In the genomic region with DNA sequence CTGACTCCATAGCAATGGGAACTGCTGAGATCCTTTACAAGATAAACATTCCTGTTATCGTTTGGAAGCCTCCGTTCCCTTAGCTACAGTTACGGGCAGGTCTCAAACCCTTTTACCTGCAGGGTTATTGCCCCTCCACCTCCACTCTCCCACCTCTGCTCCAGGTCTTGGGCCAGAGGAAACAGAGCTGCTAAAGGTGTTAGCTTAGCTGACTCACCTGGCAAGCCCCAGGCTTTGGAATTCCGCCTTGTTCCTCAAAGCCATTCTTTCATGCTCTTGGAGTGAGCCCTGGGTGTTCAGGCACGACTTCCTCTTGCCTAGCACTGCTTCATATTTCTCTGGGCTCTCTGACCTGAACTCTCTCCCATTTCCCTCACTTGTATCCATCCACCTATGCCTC, we compare ENCODE assay signal across 24 mouse cellular contexts.
A peak's percentile ranks its signal among the peaks of the same experiment; 100 is the strongest.
DNase-seq lines count a peak whose midpoint lies in the region; ATAC-seq and TF ChIP-seq lines count a peak whose summit lies in the region.
"Had no signal": no experiment of that assay in that cellular context is flagged by ENCODE, and none has a peak within 500 bp of the region (broad histone marks: within the 10 kb centered on the region; RNA-seq: fewer than 3 reads in every experiment).

No protein-coding gene starts in this region.

- H3K4me1 ChIP-seq in liver, postnatal 0 days (ENCODE audit: insufficient read depth), result no peaks in the 10 kb centered on the region
- no peaks in the 10 kb centered on the region for H3K4me1 ChIP-seq in liver, embryonic 12.5 days
- H3K4me1 ChIP-seq in lung, embryonic 15.5 days, result 0 out of 2 replicates have a peak, but pooled peaks cover 5% of the 10 kb centered on the region
- H3K4me1 ChIP-seq in hindbrain, embryonic 13.5 days (replicated peaks), result peaks cover 6% of the 10 kb centered on the region; the same call in 1 of the 2 replicates
- H3K4me1 ChIP-seq: hindbrain, embryonic 15.5 days; limb, embryonic 15.5 days; liver, embryonic 15.5 days; megakaryocyte, embryonic 14.5 days had no signal

- H3K4me3 ChIP-seq in liver, postnatal 0 days (ENCODE audit: low read depth, low read length), result no peak overlapping the region
- H3K4me3 ChIP-seq in liver, embryonic 12.5 days, result no peak overlapping the region
- H3K4me3 ChIP-seq in lung, embryonic 15.5 days, result no peak overlapping the region
- H3K4me3 ChIP-seq in hindbrain, embryonic 13.5 days, result no peak overlapping the region
- H3K4me3 ChIP-seq: hindbrain, embryonic 15.5 days; left cerebral cortex, adult 2 months; limb, embryonic 15.5 days; liver, embryonic 15.5 days; megakaryocyte, embryonic 14.5 days; neural tube, embryonic 13.5 days had no signal

- H3K9me3 ChIP-seq in liver, postnatal 0 days (ENCODE audit: low read length), result no peaks in the 10 kb centered on the region
- no peaks in the 10 kb centered on the region for H3K9me3 ChIP-seq in liver, embryonic 12.5 days (replicated peaks)
- H3K9me3 ChIP-seq in lung, embryonic 15.5 days, result no peaks in the 10 kb centered on the region
- H3K9me3 ChIP-seq in hindbrain, embryonic 13.5 days, result no peaks in the 10 kb centered on the region
- H3K9me3 ChIP-seq: hindbrain, embryonic 15.5 days; limb, embryonic 15.5 days; liver, embryonic 15.5 days; megakaryocyte, embryonic 14.5 days; neural tube, embryonic 13.5 days had no signal

- WGBS in liver, postnatal 0 days (ENCODE audit: insufficient replicate concordance), result 53% methylated on average over 5 of the region's 5 CpGs
- 66% methylated on average over 5 of the region's 5 CpGs for WGBS in liver, embryonic 12.5 days (ENCODE audit: insufficient replicate concordance)
- WGBS in lung, embryonic 15.5 days, result 74% methylated on average over 5 of the region's 5 CpGs
- WGBS in hindbrain, embryonic 13.5 days, result 86% methylated on average over 5 of the region's 5 CpGs

- no peak overlapping the region for H3K27ac ChIP-seq in liver, postnatal 0 days (ENCODE audit: low read depth)
- H3K27ac ChIP-seq in liver, embryonic 12.5 days, result no peak overlapping the region
- peak overlapping the region; percentile 66 for H3K27ac ChIP-seq in lung, embryonic 15.5 days
- no peak overlapping the region for H3K27ac ChIP-seq in hindbrain, embryonic 13.5 days
- H3K27ac ChIP-seq: hindbrain, embryonic 15.5 days; left cerebral cortex, adult 2 months; limb, embryonic 15.5 days; liver, embryonic 15.5 days; neural tube, embryonic 13.5 days had no signal

- H3K4me2 ChIP-seq in liver, postnatal 0 days (ENCODE audit: low read depth, low read length), result no peak overlapping the region
- H3K4me2 ChIP-seq in liver, embryonic 12.5 days, result no peak overlapping the region
- H3K4me2 ChIP-seq in lung, embryonic 15.5 days, result no peak overlapping the region
- no peak overlapping the region for H3K4me2 ChIP-seq in hindbrain, embryonic 13.5 days
- H3K4me2 ChIP-seq: hindbrain, embryonic 15.5 days; limb, embryonic 15.5 days; liver, embryonic 15.5 days; neural tube, embryonic 13.5 days had no signal

- TF ChIP-seq CTCF in liver, postnatal 0 days (IDR thresholded peaks at IDR 0.05; ENCODE audit: low read depth), result no peak

- DNase-seq in liver, postnatal 0 days, result no peak
- DNase-seq in lung, postnatal 36 days, result peak; percentile 56
- DNase-seq in gastrocnemius, postnatal 4 days (ENCODE audit: low spot score in 2 of 2), result no peak
- DNase-seq in neural tube, embryonic 10.5 days (ENCODE audit: extremely low spot score, low spot score), result no peak
- DNase-seq: adrenal gland, postnatal 25 days; cerebellum, postnatal 10 days; forebrain, postnatal 0 days; gastrocnemius, postnatal 25 days; heart, postnatal 4 days; layer of hippocampus, adult 9-11 months; left cerebral cortex, postnatal 4 days; midbrain, embryonic 14.5 days; retina, postnatal 1 day; right cerebral cortex, postnatal 25 days had no signal

- no peaks in the 10 kb centered on the region for H3K36me3 ChIP-seq in liver, postnatal 0 days (replicated peaks; ENCODE audit: insufficient read depth, low read length)
- H3K36me3 ChIP-seq in liver, embryonic 12.5 days, result no peaks in the 10 kb centered on the region
- no peaks in the 10 kb centered on the region for H3K36me3 ChIP-seq in lung, embryonic 15.5 days
- H3K36me3 ChIP-seq in hindbrain, embryonic 13.5 days, result no peaks in the 10 kb centered on the region
- H3K36me3 ChIP-seq: hindbrain, embryonic 15.5 days; limb, embryonic 15.5 days; liver, embryonic 15.5 days; neural tube, embryonic 13.5 days had no signal

- TF ChIP-seq EP300 in liver, postnatal 0 days (IDR thresholded peaks at IDR 0.05; ENCODE audit: low read depth), result no peak

- 0 out of 2 replicates have a peak, but pooled peaks have one; percentile 43 for ATAC-seq in liver, postnatal 0 days
- no peak for ATAC-seq in liver, embryonic 12.5 days
- peak; percentile 70 for ATAC-seq in lung, embryonic 15.5 days (ENCODE audit: borderline replicate concordance, extremely low read depth, low FRiP score, low TSS enrichment)
- no peak for ATAC-seq in hindbrain, embryonic 13.5 days (ENCODE audit: low FRiP score)
- ATAC-seq: CD4-positive, CD25-positive, alpha-beta regulatory T cell, adult 4 months; forebrain, postnatal 0 days had no signal

- H3K27me3 ChIP-seq in liver, postnatal 0 days (ENCODE audit: insufficient read depth, low read length), result no peaks in the 10 kb centered on the region
- no peaks in the 10 kb centered on the region for H3K27me3 ChIP-seq in liver, embryonic 12.5 days (replicated peaks)
- no peaks in the 10 kb centered on the region for H3K27me3 ChIP-seq in lung, embryonic 15.5 days
- peaks cover 10% of the 10 kb centered on the region; the same call in 1 of the 2 replicates for H3K27me3 ChIP-seq in hindbrain, embryonic 13.5 days
- H3K27me3 ChIP-seq: hindbrain, embryonic 15.5 days; limb, embryonic 15.5 days; liver, embryonic 15.5 days; neural tube, embryonic 13.5 days had no signal

- no peak overlapping the region for H3K9ac ChIP-seq in liver, postnatal 0 days (replicated peaks)
- H3K9ac ChIP-seq in liver, embryonic 12.5 days, result no peak overlapping the region
- H3K9ac ChIP-seq in lung, embryonic 15.5 days, result no peak overlapping the region
- H3K9ac ChIP-seq in hindbrain, embryonic 13.5 days, result no peak overlapping the region
- H3K9ac ChIP-seq: forebrain, postnatal 0 days; hindbrain, embryonic 15.5 days; limb, embryonic 15.5 days; liver, embryonic 15.5 days; neural tube, embryonic 13.5 days had no signal

Comparison
In these comparisons a context has a peak if more than half of its experiments do, and no peak if none do; other contexts are left out.
1. ATAC-seq: peak in liver, postnatal 0 days (single experiment) and lung, embryonic 15.5 days (single experiment); none in liver, embryonic 12.5 days (single experiment) and hindbrain, embryonic 13.5 days (single experiment).